Mouse (Mus musculus) right cerebral cortex, postnatal 10 days (tissue): ENCODE measurements around the gene Frmpd4.

Source experiments
- DNase-seq, 2 experiments: peaks; one replicate each; pipeline ENCODE4 v3.0.0; 2021; ENCODE audit warnings: low spot score in 2 of 2

The Frmpd4 gene

GRCm38 (mm10) chrX:168124043-168124442 is 453.0 kb downstream of the Frmpd4 start:
- DNase-seq: no peak

GRCm38 (mm10) chrX:168123589-168123965 is 453.5 kb downstream of the Frmpd4 start:
- no peak for DNase-seq

- DNase-seq: peak; percentile 51 to 59
These were observed 454.0 kb downstream of the Frmpd4 start for GRCm38 (mm10) chrX:168122806-168123588.

GRCm38 (mm10) chrX:168041589-168041988 is 535.4 kb downstream of the Frmpd4 start:
- peak; percentile 36 to 40 for DNase-seq

- DNase-seq: no peak
These were observed 556.4 kb downstream of the Frmpd4 start for GRCm38 (mm10) chrX:168020574-168021145.

- DNase-seq: peak; percentile 18 to 28
These were observed 559.2 kb downstream of the Frmpd4 start for GRCm38 (mm10) chrX:168017792-168018191.

- no peak for DNase-seq
These were observed 592.2 kb downstream of the Frmpd4 start for GRCm38 (mm10) chrX:167984835-167985234.

- DNase-seq: no peak
These were observed 625.8 kb downstream of the Frmpd4 start for GRCm38 (mm10) chrX:167951207-167951606.

- DNase-seq: no peak
These were observed 667.5 kb downstream of the Frmpd4 start for GRCm38 (mm10) chrX:167909483-167909882.

GRCm38 (mm10) chrX:167901046-167901445 is 676.0 kb downstream of the Frmpd4 start:
- DNase-seq: no peak

GRCm38 (mm10) chrX:167854821-167855220 is 722.2 kb downstream of the Frmpd4 start:
- DNase-seq: no peak

GRCm38 (mm10) chrX:167832543-167832942 is 744.5 kb downstream of the Frmpd4 start:
- no peak for DNase-seq

- DNase-seq: no peak
These were observed 748.6 kb downstream of the Frmpd4 start for GRCm38 (mm10) chrX:167828456-167828855.

GRCm38 (mm10) chrX:167817363-167817762 is 759.7 kb downstream of the Frmpd4 start:
- no peak for DNase-seq

GRCm38 (mm10) chrX:167810120-167810519 is 766.9 kb downstream of the Frmpd4 start:
- DNase-seq: no peak

- DNase-seq: no peak
These were observed 768.5 kb downstream of the Frmpd4 start for GRCm38 (mm10) chrX:167808572-167808971.

- no peak for DNase-seq
These were observed 788.3 kb downstream of the Frmpd4 start for GRCm38 (mm10) chrX:167788737-167789136.

GRCm38 (mm10) chrX:167783526-167783925 is 793.5 kb downstream of the Frmpd4 start:
- no peak for DNase-seq

GRCm38 (mm10) chrX:167719564-167719981 is 857.5 kb downstream of the Frmpd4 start:
- no peak for DNase-seq

GRCm38 (mm10) chrX:167719092-167719491 is 857.9 kb downstream of the Frmpd4 start:
- no peak for DNase-seq

GRCm38 (mm10) chrX:167654806-167655495 is 922.1 kb downstream of the Frmpd4 start:
- no peak for DNase-seq

GRCm38 (mm10) chrX:167654249-167654648 is 922.8 kb downstream of the Frmpd4 start:
- DNase-seq: no peak
